Comparison of ENCODE assay signal across 23 mouse cellular contexts in genomic region chr9:86015841-86016240, GRCm38 (mm10).
"Had no signal": no experiment of that assay in that cellular context is flagged by ENCODE, and none has a peak within 500 bp of the region (broad histone marks: within the 10 kb centered on the region; RNA-seq: fewer than 3 reads in every experiment).

No protein-coding gene starts in this region.

- DNase-seq: gastrocnemius, postnatal 14 days; gastrocnemius, postnatal 36 days; heart, adult 18-20 months; heart, postnatal 14 days; heart, postnatal 36 days; kidney, adult 18-20 months; kidney, adult 8-10 months; kidney, postnatal 10 days; kidney, postnatal 25 days; kidney, postnatal 4 days; left cerebral cortex, postnatal 4 days had no signal

- ATAC-seq: inflammation-experienced regulatory T-cells, adult 6 months; intestine, embryonic 15.5 days; intestine, postnatal 0 days; liver, embryonic 12.5 days had no signal

- H3K27ac ChIP-seq: heart, embryonic 13.5 days; heart, embryonic 15.5 days; hindbrain, embryonic 13.5 days; hindbrain, embryonic 15.5 days; intestine, embryonic 15.5 days; limb, embryonic 13.5 days; limb, embryonic 15.5 days; liver, embryonic 12.5 days; liver, embryonic 14.5 days had no signal

- H3K4me2 ChIP-seq: heart, embryonic 11.5 days; heart, embryonic 13.5 days; heart, embryonic 15.5 days; hindbrain, embryonic 13.5 days; hindbrain, embryonic 15.5 days; intestine, embryonic 15.5 days; limb, embryonic 13.5 days; limb, embryonic 15.5 days; liver, embryonic 12.5 days had no signal

- H3K9me3 ChIP-seq: heart, embryonic 13.5 days; heart, embryonic 15.5 days; hindbrain, embryonic 13.5 days; hindbrain, embryonic 15.5 days; intestine, embryonic 15.5 days; limb, embryonic 13.5 days; limb, embryonic 15.5 days; liver, embryonic 12.5 days had no signal

- H3K4me1 ChIP-seq: heart, embryonic 13.5 days; heart, embryonic 15.5 days; hindbrain, embryonic 15.5 days; intestine, embryonic 15.5 days; limb, embryonic 13.5 days; limb, embryonic 15.5 days; liver, embryonic 12.5 days had no signal

- H3K4me3 ChIP-seq: heart, embryonic 13.5 days; heart, embryonic 15.5 days; hindbrain, embryonic 13.5 days; hindbrain, embryonic 15.5 days; intestine, embryonic 15.5 days; limb, embryonic 13.5 days; limb, embryonic 15.5 days; liver, embryonic 12.5 days had no signal

- H3K36me3 ChIP-seq: heart, embryonic 13.5 days; heart, embryonic 15.5 days; hindbrain, embryonic 13.5 days; hindbrain, embryonic 15.5 days; intestine, embryonic 15.5 days; limb, embryonic 13.5 days; limb, embryonic 15.5 days; liver, embryonic 12.5 days had no signal

- H3K9ac ChIP-seq: heart, embryonic 13.5 days; heart, embryonic 15.5 days; hindbrain, embryonic 13.5 days; hindbrain, embryonic 15.5 days; intestine, embryonic 15.5 days; limb, embryonic 13.5 days; limb, embryonic 15.5 days; liver, embryonic 12.5 days; liver, embryonic 14.5 days had no signal

- H3K27me3 ChIP-seq: heart, embryonic 13.5 days; heart, embryonic 15.5 days; hindbrain, embryonic 13.5 days; hindbrain, embryonic 15.5 days; intestine, embryonic 15.5 days; limb, embryonic 13.5 days; limb, embryonic 15.5 days; liver, embryonic 12.5 days had no signal
